Mouse (Mus musculus): Measurements from ENCODE around the gene Ptpn13.
A peak's percentile ranks its signal among the peaks of the same experiment; 100 is the strongest.

The Ptpn13 gene

DNA sequence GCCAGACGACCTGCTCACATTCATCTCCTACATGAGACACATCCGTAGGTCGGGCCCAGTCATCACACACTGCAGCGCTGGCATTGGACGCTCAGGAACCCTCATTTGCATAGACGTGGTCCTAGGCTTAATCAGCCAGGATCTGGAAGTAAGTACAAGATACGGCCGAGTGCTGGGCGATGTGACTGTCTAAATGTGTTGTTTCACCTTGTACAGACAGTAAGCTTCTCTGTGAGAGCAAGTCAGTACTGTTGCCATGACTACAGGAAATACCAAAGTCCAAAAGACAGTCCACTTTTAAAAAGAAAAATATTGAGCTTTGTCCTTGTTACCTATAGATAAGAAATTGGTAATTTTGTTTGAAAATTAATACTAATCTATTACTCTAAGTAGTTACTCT, 168.6 kb downstream of the Ptpn13 start:
- DNase-seq (ENCODE audit: low spot score in 2 of 2) = no peak

DNA sequence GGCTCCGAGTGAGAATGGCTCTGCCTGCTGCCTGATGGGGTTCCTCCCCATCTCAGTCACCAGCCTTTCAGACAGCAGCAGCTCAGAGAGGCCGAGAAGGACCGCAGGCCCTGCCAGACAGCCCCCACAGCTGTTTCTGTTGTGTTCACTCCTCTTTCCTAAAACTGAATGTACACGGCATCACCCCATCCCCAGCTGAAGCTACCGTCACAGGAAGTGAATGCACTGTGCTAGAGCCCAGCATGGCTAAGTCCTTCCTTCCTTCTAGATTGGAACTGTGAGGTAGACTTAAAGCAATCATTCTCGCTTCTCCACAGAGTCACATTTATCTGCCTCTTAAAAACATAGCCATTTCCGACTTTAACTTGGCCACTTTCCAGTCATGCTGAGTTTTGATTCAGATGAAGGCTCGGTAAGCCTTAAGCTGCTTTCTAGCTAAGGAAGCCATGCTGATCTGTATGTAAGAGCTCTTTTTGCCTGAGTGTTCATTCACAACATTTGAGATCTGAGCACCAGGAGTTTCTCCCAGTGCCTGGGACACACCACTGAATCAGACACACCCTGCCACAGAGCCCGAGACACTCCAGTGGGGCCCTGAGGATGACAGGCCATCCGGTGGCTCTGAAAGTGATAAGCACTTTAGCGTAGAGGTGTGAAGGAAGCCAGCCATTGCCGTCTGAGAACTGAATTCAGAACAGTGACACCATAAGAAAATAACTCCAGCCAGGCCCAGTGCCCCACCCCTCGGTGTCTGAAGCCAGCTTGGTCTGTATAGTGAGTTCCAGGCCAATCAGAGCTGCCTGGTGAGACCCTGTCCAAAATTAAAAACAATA, 170.6 kb downstream of the Ptpn13 start:
- no peak for DNase-seq (ENCODE audit: low spot score in 2 of 2)

DNA sequence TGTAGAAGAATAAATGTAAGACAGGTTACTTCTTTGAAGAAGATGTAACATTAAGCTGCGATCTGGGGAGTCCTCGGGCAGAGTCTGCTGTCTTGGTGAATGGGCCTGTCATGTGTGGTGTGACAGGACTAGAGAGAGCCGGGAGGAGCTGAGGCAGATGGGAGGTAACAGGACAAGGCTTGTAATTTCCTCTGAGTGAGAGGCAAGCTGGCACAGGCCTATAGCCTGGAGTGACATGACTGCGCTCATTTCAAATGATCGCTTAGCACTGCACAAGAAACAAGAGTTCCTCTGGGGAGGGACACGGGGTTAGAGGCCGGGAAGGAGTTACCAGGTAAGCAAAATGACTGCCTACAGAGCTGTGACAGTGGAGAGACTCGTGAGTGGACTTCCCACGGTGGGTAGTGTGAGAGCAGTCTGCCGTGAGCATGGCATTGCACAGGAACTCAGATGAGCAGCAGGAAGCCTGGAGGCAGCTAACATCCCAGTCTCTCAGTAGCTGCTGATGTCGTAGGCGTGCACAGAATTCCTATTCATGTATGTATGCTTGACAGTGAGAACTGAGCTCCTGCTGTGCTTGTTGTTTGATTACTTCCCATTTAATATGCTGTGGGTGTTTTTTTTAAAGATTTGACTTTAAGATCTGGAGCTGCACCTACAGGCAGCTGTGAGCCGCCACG, 171.6 kb downstream of the Ptpn13 start:
- peak in 1 of 2 experiments; percentile 52 for DNase-seq (ENCODE audit: low spot score in 2 of 2)

DNA sequence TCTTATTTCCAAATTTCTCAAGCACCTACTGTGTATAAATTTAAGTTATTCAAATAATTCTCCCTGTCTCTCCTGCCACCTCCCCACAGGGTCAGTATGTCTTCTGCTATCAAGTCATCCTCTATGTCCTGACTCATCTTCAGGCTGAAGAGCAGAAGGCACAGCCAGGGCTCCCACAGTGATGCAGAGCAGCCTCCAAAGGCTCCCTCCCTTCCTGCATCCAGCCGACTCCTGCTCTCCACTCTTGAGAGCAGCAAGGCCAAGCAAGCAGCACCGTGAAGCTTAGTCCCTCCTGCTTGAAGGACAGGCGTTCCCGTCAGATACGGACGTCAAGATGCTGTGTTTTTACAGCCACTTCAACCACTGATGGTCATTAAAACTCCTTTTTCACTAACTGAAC, 172.6 kb downstream of the Ptpn13 start:
- no peak for DNase-seq (ENCODE audit: low spot score in 2 of 2)

DNA sequence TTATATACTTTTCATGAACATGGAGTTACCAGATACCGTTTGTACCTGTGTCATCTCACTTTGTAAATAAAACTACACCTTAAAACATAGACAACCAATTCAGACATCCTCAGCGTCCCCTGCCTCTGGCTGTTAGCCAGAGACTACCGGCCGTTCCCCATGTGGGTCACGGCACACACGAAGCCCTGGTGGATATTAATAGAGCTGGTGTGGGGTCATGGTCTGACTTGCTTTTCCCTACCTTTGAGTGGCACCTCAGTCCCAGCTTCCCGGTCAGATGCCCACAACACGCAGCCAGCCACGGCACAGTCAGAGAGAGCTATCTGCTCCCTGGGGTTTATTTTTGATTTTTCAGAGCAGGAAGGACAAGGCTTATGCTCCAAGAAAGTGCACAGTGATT, 173.3 kb downstream of the Ptpn13 start:
- DNase-seq (ENCODE audit: low spot score in 2 of 2) = no peak

DNA sequence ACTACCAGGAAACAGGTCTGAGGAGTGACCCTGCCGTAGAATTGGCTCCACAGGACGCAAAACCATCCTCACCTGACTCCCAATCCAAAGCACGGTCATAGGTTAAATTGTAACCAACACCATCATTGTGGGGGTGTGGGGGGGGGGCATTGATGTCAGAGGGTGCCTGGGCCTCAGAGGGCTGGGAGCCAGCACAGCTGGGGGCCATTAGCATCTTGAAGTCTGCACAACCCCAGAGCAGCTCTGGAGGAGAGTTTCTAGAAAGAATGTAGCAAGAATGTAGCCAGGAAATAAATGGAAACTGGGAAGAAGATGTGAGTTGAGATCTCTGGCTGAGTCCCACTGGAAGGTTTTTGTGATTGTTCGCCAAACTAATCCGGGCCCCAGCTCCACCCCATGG, 173.9 kb downstream of the Ptpn13 start:
- DNase-seq (ENCODE audit: low spot score in 2 of 2) = no peak

DNA sequence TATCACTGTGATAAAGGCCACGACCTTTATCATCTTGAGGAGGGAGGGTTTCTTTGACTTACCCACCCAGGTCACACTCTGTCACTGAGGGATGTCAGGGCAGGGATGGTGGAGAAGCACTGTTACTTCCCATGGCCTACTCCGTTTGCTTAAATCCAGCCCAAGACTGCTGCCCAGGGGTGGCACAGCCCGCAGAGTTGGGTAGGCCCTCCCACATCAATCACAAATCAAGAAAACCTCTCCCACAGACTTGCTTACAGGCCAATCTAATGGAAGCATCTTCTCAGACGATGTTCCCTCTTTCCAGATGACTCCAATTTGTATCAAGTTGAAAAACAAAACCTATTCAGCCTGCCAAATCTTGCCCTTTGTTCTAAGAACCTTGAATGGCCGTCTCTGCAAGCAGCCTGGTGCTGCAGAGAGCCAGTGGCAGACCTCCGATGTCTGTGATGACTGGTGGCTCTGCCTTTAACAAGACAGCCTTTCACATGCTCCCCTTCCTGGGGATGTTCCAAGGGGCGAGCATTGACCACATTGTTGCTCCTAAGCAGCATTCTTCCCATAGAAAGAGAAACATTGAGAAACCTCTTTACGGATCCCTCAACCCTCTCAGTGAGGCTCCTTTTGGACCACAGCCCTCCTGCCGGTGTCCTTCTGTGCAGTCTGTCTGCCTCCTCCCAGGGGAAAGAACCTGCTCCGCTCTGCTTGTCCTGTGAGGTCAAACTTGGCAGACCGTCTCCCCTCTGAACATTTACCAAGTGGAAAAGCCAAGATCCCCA, 178.3 kb downstream of the Ptpn13 start:
- no peak for DNase-seq (ENCODE audit: low spot score in 2 of 2)

DNA sequence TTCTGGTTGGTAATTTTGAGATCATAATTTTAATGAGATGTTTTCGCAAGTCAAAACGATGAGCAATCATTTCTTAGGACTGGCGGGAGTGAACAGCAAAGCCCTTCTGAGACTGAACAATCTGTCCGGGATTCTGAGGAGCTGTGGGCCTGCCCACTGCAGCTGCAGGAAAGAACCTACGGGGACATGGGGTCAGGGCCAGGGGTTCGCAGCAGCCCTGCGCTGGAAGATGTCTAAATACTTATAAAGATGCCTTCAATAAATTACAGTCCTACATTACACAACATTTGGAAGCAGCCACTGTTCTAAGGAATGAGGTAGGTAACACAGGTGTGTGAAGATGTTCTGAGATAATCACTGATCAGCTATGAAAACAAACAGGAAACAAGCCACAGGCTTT, 180.7 kb downstream of the Ptpn13 start:
- DNase-seq (ENCODE audit: low spot score in 2 of 2) = no peak

DNA sequence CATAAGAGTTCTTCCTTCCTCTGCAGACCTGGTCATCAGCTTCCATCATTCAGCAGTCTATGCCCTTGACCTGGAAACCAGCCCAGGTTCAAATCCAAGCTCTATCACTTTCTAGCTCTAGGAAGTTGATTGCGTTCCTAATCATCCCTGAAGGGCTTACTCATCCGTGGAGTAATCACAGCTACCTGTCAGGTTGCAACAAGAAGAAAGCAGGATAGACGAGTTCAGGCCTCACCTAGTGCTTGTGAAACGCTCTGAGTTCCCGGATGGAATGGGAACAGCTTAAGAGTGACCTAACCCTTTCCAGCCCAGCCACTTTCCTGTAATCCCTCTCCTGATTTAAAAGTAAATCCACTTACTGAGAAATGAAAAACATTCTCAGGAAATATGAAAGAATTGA, 185.2 kb downstream of the Ptpn13 start:
- no peak for DNase-seq (ENCODE audit: low spot score in 2 of 2)

DNA sequence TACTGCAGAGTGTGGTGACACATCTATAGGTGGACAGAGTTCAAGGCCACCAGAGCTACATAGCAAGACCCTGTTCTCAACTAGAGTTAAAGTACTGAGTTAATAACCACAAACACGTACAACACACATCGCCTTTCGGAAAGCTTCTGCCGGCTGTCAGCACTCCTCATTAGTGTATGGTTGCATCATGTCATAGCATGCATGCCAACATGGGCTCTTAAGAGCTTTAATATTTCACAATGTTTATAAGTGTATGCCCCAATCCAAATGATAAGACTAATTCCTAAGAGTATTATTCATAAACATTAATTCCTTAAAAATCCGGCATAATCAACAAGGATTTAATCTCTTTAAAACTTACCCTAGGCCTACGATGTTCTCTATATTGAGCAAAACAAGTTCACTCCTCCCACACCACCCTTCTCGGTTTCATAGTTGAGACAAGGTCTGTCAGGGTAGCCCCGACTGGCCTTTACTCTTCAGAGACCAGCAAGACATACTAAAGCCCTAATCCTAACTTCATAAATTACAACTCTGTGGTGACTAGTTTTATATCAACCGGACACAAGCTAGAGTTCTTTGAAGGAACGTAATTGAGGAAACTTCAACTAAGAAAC, 186.0 kb downstream of the Ptpn13 start:
- DNase-seq (ENCODE audit: low spot score in 2 of 2) = no peak

DNA sequence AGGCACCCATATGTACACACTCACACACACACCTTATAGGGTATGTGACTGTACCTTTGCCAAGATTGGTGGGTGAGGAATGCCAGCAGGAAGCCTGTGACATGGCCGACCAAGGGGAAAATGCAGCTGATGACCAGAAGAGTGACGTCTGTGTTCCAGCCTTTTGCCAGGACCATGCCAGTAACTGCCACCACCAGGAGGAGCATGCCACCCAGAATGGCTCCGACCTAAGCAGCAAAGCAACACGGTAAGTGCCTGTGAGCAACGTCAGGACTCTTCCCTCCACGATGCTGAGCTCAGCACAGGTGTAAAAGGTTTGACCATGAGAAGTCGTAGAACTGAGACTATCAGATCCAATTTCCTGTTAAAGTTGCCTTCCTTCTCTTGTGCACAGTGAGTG, 187.3 kb downstream of the Ptpn13 start:
- DNase-seq (ENCODE audit: low spot score in 2 of 2) = no peak

DNA sequence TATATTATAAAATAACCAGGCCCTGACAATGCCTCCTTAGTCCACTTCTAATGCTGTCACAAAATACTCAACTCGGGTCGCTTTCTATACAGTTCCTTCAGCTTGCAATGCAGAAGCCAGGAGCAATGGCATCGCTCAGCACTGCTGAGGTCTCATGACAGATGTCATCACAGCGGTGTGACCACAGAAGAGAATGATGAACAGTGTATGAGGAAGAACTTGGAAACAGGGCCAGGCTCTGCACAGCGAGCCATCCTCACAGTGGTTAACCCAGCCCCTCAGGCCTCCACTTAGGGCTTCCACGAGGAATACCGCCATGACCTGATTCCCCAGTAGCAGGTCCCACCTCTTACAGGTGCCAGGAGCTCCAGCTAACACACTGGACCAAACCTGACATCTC, 189.4 kb downstream of the Ptpn13 start:
- no peak for DNase-seq (ENCODE audit: low spot score in 2 of 2)

DNA sequence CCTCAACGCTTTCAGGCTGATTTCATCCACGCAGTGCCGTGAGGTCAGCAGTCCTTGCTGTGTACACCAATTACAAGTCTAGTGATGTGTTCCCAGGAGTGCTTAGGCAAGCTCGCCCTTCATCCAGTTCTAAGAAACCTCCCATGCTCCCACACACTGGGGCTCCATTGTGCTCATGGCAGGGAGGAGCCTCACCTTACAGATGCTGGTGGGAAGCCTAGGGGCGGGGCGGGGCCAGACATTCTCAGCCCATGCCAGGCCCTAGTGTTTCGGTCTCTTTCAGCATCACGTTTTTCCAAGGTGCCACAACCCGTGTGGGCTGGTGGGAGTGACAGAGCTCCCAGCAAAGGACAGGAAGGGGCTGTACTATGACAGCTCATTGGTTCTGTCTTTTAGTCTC, 192.2 kb downstream of the Ptpn13 start:
- no peak for DNase-seq (ENCODE audit: low spot score in 2 of 2)

DNA sequence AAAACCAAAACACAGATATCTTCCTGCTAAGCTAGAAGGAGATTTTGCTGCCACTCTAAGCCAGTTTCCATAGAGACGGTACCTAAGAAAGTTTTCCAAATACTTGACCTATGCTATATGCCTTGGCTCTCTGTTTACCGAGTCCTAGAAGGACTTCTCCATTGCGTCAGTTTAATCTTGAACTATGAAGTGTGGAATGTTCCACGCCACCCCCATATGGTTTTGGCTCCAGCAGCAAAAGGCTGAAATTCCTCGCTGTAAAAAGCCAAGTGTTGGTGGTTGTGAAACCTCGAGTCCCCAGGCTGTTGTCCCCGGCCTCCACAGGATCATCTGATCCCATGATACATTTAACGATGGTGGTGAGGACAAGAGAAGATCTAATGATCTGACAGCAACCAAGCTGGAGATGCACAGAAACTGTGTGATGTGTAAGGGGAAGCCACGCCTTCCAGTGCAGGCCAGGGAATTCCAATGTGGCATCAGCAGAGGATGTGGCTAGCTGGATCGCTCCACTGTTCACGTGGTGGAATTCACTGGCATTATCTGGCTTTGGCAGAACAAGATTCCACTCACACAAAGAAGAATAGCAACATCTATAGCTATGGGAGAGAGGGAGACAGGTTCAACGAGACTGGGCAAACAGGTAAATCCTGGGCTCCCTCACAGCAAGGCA, 195.4 kb downstream of the Ptpn13 start:
- peak in 1 of 2 experiments; percentile 57 for DNase-seq (ENCODE audit: low spot score in 2 of 2)

DNA sequence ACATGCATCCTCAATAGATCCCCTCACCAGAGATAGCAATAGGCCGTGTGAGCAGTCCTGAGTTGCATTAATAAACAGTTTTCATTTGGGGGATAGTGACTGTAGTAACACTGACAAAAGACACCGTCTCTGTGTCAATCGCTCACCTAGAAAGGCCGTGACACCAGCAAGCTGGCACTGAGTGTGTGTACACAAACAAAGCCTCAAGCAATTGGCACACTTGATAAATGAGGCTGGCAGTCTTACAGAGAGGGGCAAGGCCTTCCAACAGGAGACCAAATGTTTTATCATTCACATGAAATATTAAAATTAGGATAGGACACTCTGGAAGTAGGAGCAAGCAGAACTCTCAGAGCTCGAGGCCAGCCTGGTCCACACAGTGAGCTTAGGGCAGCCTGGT, 197.3 kb downstream of the Ptpn13 start:
- DNase-seq (ENCODE audit: low spot score in 2 of 2) = no peak

DNA sequence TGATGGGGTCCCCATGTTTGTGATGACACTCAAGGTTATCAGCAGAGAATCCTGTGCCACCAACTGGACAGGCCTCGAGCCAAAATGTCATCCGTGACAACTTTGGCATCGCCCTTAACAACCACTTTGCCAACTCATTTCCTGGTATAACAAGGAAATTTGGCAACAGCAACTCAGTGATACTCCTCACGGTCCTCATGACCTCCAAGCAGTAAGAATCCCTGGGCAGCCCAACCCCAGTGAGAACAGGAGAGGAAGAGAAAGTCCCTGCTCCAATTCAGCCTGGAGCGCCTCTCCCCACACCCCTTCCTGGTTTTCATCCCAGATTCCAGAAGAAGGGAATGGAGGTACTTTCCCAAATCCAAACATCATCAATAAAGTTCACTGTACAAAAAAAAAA, 199.8 kb downstream of the Ptpn13 start:
- DNase-seq (ENCODE audit: low spot score in 2 of 2) = no peak

DNA sequence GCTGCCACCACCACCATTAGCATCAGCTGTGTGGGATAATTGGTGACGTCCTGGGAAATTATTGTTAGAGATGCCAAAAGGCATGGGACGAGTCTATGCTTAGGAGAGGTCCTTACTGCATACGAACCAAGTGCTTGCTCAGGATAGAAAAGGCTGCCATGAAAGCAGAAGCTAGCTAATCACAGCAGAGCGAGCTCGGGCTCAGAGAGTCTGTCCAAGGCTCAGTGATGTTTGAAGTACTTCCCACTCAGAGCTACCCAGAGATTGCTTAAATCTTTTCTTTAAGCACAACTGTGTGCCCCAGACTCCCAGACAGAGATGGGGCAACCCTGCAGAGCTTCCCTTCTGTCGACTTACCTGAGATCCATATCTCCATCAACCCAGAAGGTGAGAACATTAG, 203.5 kb downstream of the Ptpn13 start:
- no peak for DNase-seq (ENCODE audit: low spot score in 2 of 2)

DNA sequence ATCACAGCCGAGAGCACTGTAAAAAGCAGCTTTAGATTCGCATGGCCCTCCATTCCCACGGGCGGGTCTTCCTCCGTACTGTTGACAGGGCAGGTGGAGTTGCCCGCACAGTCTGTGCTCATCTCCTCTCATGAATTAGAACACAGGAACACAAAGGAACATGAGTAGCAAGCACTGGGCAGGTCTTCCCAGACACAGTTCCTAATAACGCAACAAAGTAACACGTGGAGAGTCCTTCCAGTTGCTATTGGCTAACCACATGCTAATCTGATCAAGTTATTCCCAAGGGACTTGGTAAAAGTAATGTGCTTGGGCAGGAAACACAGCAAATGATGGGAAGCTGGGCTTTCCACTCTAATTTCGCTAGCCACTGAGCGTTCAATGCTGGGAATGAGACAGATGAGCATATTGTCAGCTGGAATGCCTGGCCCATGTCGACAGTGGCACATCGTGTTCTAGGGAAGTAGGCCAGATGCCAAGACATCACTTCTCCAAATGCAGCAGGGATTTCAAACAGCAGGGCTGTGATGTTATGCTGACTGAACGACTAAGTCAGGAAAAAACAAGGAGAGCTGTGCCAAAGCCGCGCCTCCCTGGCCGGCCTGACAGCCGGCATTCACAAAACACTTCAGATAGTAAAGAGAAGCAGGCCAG, 204.2 kb downstream of the Ptpn13 start, which contains the start of gene Slc10a6:
Slc10a6 (minus strand) TSS at position 293 of the 654 bp plus-strand sequence.
- peak; percentile 60 to 89 for DNase-seq (ENCODE audit: low spot score in 2 of 2)

DNA sequence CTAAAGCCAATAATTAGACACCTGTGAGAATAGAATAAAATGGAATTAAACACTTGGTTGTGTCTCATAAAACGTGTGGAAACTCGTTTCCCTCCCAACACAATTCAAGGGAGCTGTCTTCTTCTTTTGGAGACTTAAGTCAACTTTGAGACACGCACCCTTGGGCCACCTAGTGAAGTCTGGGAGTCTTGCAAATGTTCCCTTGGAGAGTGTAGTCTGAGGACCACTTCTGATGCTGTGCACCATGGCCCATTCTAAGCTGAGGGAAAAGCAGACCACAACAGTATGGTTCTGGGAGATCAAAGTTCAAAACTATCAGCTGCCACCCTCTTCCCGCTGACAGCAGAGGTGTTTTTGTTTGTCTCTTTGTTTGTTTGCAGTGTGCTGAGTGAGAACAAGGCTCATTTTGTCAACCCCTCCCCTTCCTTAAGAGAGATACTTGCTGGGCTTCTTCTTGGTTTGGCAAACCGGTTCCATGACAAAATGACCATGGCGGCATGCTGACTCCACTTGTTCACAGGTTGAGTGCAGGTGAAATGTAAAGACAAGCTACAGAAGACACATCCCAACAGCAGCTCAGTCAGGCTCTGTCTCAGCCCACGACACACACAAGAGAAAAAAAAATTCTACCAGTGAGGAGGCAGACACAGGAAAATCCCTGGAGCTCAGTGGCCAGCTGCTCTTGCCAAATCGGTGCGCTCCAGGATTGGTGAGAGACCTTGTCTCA, 205.0 kb downstream of the Ptpn13 start:
- DNase-seq (ENCODE audit: low spot score in 2 of 2) = no peak

DNA sequence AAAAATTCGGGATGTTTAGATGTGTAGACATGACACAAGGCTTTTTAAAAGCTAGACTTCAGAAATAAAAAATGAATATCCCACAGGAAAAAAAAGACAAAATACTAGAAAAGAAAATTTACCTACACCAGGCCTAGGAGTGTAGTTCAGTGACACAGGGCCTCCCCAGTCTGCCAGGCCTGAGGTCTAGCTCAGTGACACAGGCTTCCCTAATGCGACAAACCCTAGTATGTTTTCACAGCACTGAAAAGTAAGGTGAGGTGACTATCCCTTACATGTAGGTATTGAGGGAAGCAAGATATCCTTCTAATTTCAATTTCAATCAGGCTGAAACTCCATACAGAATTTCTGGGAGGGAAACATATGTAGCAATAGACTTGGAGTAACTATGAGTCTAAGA, 212.2 kb downstream of the Ptpn13 start:
- no peak for DNase-seq (ENCODE audit: low spot score in 2 of 2)

Measured in urinary bladder, postnatal 36 days (tissue).